Mouse (Mus musculus) cortical plate, adult 2 months (tissue): ENCODE measurements around the gene Ifi47. TPM values are rescaled to one million over a fixed set of nuclear protein-coding genes. Genes with fewer than 3 reads are reported as not detected.

Source experiments
- H3K27ac ChIP-seq: fragments of 200-500 bp; 2 replicates; pipeline ENCODE4 v1.5.1; 2012; ENCODE audit warnings: low read length, control low read depth, inconsistent platforms; ENCODE audit not compliant: insufficient read depth
- H3K4me1 ChIP-seq: fragments of 200-500 bp; 2 replicates; pipeline ENCODE4 v1.6.1; 2011; ENCODE audit warnings: low read length; ENCODE audit not compliant: control insufficient read depth, insufficient read depth
- H3K4me3 ChIP-seq: fragments of 200-500 bp; 2 replicates; pipeline ENCODE4 v1.5.1; 2011; ENCODE audit warnings: mild to moderate bottlenecking, low read length, control low read depth; ENCODE audit not compliant: insufficient read depth
- CTCF ChIP-seq: fragments of 200-500 bp; IDR thresholded peaks from 2 replicates; pipeline ENCODE4 v1.5.1; 2011; ENCODE audit warnings: mild to moderate bottlenecking, control low read depth, low read length; ENCODE audit not compliant: insufficient read depth; ENCODE audit errors: extremely low read depth
- POLR2A ChIP-seq: fragments of 200-500 bp; IDR thresholded peaks from 2 replicates; pipeline ENCODE4 v1.6.1; 2011; ENCODE audit warnings: mild to moderate bottlenecking, low read length, control low read depth; ENCODE audit not compliant: insufficient read depth; ENCODE audit errors: extremely low read depth
- polyA plus RNA-seq: library from polyadenylated mRNA; depleted of rRNA; stranded (reverse); fragments of >200 nt; gene quantifications from 2 replicates; pipeline ENCODE4 v1.2.3, GENCODE M21; 2012

Ifi47 gene
- polyA plus RNA-seq, 1 experiment, result 2.3 TPM

GRCm38 (mm10) chr11:49088990-49089652 is 12.7 kb downstream of the Ifi47 start:
- H3K4me1 ChIP-seq, result no peaks in the 10 kb centered on the region; the same call in 1 of the 2 replicates
- TF ChIP-seq CTCF (no peak), POLR2A (no peak)
- no peak overlapping the region for H3K27ac ChIP-seq
- H3K4me3 ChIP-seq, result no peak overlapping the region

GRCm38 (mm10) chr11:49089735-49090507 is 13.5 kb downstream of the Ifi47 start:
- H3K4me1 ChIP-seq, result no peaks in the 10 kb centered on the region
- TF ChIP-seq CTCF (no peak), POLR2A (no peak)
- H3K4me3 ChIP-seq, result no peak overlapping the region
- no peak overlapping the region for H3K27ac ChIP-seq

- no peaks in the 10 kb centered on the region for H3K4me1 ChIP-seq
- TF ChIP-seq POLR2A (no peak), CTCF (no peak)
- H3K4me3 ChIP-seq, result no peak overlapping the region
- H3K27ac ChIP-seq, result no peak overlapping the region
These were observed 14.2 kb downstream of the Ifi47 start for GRCm38 (mm10) chr11:49090551-49090950.

- TF ChIP-seq CTCF (no peak), POLR2A (no peak)
- Histone ChIP-seq H3K4me3 (no peak overlapping the region), H3K4me1 (no peaks in the 10 kb centered on the region), H3K27ac (no peak overlapping the region; the same call in 1 of the 2 replicates)
These were observed 14.8 kb downstream of the Ifi47 start for GRCm38 (mm10) chr11:49091171-49091570.

GRCm38 (mm10) chr11:49092053-49092586 is 15.7 kb downstream of the Ifi47 start:
- H3K4me3 ChIP-seq, result no peak overlapping the region
- H3K27ac ChIP-seq, result no peak overlapping the region
- TF ChIP-seq POLR2A (no peak), CTCF (no peak)
- no peaks in the 10 kb centered on the region for H3K4me1 ChIP-seq

- H3K27ac ChIP-seq, result no peak overlapping the region
- TF ChIP-seq POLR2A (no peak), CTCF (no peak)
- H3K4me1 ChIP-seq, result no peaks in the 10 kb centered on the region
- H3K4me3 ChIP-seq, result no peak overlapping the region
These were observed 16.4 kb downstream of the Ifi47 start for GRCm38 (mm10) chr11:49092786-49093185.

- Histone ChIP-seq H3K4me3 (no peak overlapping the region), H3K27ac (no peak overlapping the region), H3K4me1 (no peaks in the 10 kb centered on the region)
- TF ChIP-seq POLR2A (no peak), CTCF (no peak)
These were observed 17.7 kb downstream of the Ifi47 start for GRCm38 (mm10) chr11:49093861-49094660.

- Histone ChIP-seq H3K4me1 (no peaks in the 10 kb centered on the region), H3K27ac (no peak overlapping the region), H3K4me3 (no peak overlapping the region)
- no peak for TF ChIP-seq CTCF
- TF ChIP-seq POLR2A, result no peak
These were observed 19.0 kb downstream of the Ifi47 start for GRCm38 (mm10) chr11:49095367-49095766.

- H3K4me3 ChIP-seq, result no peak overlapping the region
These were observed 24.0 kb downstream of the Ifi47 start for GRCm38 (mm10) chr11:49100409-49100808.

GRCm38 (mm10) chr11:49101500-49101899 is 25.1 kb downstream of the Ifi47 start:
- no peak overlapping the region for H3K27ac ChIP-seq
- H3K4me3 ChIP-seq, result no peak overlapping the region
- no peak for TF ChIP-seq CTCF
- TF ChIP-seq POLR2A, result no peak
- H3K4me1 ChIP-seq, result no peaks in the 10 kb centered on the region

More at GRCm38 (mm10) chr11:49100409-49100808, 24.0 kb downstream of the Ifi47 start:
- Histone ChIP-seq H3K4me1 (no peaks in the 10 kb centered on the region), H3K27ac (no peak overlapping the region)
- TF ChIP-seq POLR2A, result no peak
- TF ChIP-seq CTCF, result no peak
